Mouse (Mus musculus) liver, adult 2 months (tissue): ENCODE results near the gene Wdr73. TPM values are rescaled to one million over a fixed set of nuclear protein-coding genes. Genes with fewer than 3 reads are reported as not detected.

Experiments used
- DNase-seq: peaks from one replicate; pipeline ENCODE4 v3.0.0-alpha.2; 2011; ENCODE audit warnings: low read depth, low spot score; ENCODE audit errors: extremely low read depth
- H3K27ac ChIP-seq: fragments of 200-500 bp; replicated peaks from 2 replicates; pipeline ENCODE4 v1.5.1; 2012; ENCODE audit warnings: low read depth, mild to moderate bottlenecking, control low read depth, inconsistent platforms, low read length; ENCODE audit not compliant: insufficient read depth
- H3K27me3 ChIP-seq: fragments of 200-500 bp; 2 replicates; pipeline ENCODE4 v1.6.1; 2012; ENCODE audit warnings: mild to moderate bottlenecking, moderate library complexity, low read length, inconsistent platforms; ENCODE audit not compliant: control insufficient read depth, insufficient read depth
- H3K36me3 ChIP-seq: fragments of 200-500 bp; 2 replicates; pipeline ENCODE4 v1.6.1; 2012; ENCODE audit warnings: low read length, inconsistent platforms; ENCODE audit not compliant: control insufficient read depth, insufficient read depth
- H3K4me1 ChIP-seq: fragments of 200-500 bp; 2 replicates; pipeline ENCODE4 v1.6.1; 2011; ENCODE audit warnings: low read length; ENCODE audit not compliant: control insufficient read depth, insufficient read depth
- H3K4me3 ChIP-seq: fragments of 200-500 bp; 2 replicates; pipeline ENCODE4 v1.5.1; 2011; ENCODE audit warnings: low read depth, mild to moderate bottlenecking, control low read depth, low read length, moderate library complexity; ENCODE audit not compliant: insufficient read depth
- H3K79me2 ChIP-seq: fragments of 200-500 bp; 2 replicates; pipeline ENCODE4 v1.6.1; 2012; ENCODE audit warnings: inconsistent platforms, mild to moderate bottlenecking, low read length, moderate library complexity; ENCODE audit not compliant: control insufficient read depth, insufficient read depth
- H3K9ac ChIP-seq: fragments of 200-500 bp; 2 replicates; pipeline ENCODE4 v1.6.1; 2012; ENCODE audit warnings: low read depth, mild to moderate bottlenecking, control low read depth, inconsistent platforms, low read length
- CTCF ChIP-seq: fragments of 200-500 bp; IDR thresholded peaks from 2 replicates; pipeline ENCODE4 v1.5.1; 2011; ENCODE audit warnings: low read depth, low read length, control low read depth
- POLR2A ChIP-seq: fragments of 200-500 bp; IDR thresholded peaks from 2 replicates; pipeline ENCODE4 v1.6.1; 2011; ENCODE audit warnings: low read length, control low read depth; ENCODE audit not compliant: insufficient read depth; ENCODE audit errors: extremely low read depth
- WGBS: fragments of 180-500 bp; shearing (Covaris S2); methylation state at CpG from one replicate; pipeline ENCODE4 v1.1.7; 2018; 5-methylcytosine and 5-hydroxymethylcytosine counted together
- polyA plus RNA-seq: library from polyadenylated mRNA; depleted of rRNA; stranded (reverse); fragments of >200 nt; gene quantifications from 2 replicates; pipeline ENCODE4 v1.2.3, GENCODE M21; 2012
- total RNA-seq: library from RNA; depleted of rRNA; stranded (reverse); fragments of >200 nt; gene quantifications from 2 replicates; pipeline ENCODE4 v1.2.3, GENCODE M21; 2014

The Wdr73 gene
- total and polyA plus RNA-seq, 2 experiments = 11.7 to 13.0 TPM

GRCm38 (mm10) chr7:80893086-80893752 lies 7.8 kb downstream of the Wdr73 start:
- no peak for DNase-seq
- Histone ChIP-seq H3K4me1 (peaks cover 9% of the 10 kb centered on the region), H3K27ac (no peak overlapping the region), H3K9ac (no peak overlapping the region), H3K79me2 (no peaks in the 10 kb centered on the region), H3K4me3 (no peak overlapping the region), H3K27me3 (no peaks in the 10 kb centered on the region), H3K36me3 (peaks cover 12% of the 10 kb centered on the region; the same call in 1 of the 2 replicates)
- WGBS = 94% methylated on average over 15 of the region's 15 CpGs
- TF ChIP-seq CTCF = no peak
- TF ChIP-seq POLR2A = no peak

- Histone ChIP-seq H3K4me1 (no peaks in the 10 kb centered on the region; the same call in 1 of the 2 replicates), H3K9ac (no peak overlapping the region), H3K27me3 (no peaks in the 10 kb centered on the region), H3K27ac (no peak overlapping the region), H3K79me2 (no peaks in the 10 kb centered on the region), H3K4me3 (no peak overlapping the region), H3K36me3 (peaks cover 12% of the 10 kb centered on the region; the same call in 1 of the 2 replicates)
- no peak for DNase-seq
- TF ChIP-seq POLR2A (no peak), CTCF (no peak)
- 71% methylated on average over 13 of the region's 13 CpGs for WGBS
Observed at GRCm38 (mm10) chr7:80889841-80890241, 11.2 kb downstream of the Wdr73 start.

GRCm38 (mm10) chr7:80889021-80889511 lies 12.0 kb downstream of the Wdr73 start:
- no peak overlapping the region for H3K27ac ChIP-seq
- WGBS = 65% methylated on average over 9 of the region's 9 CpGs
- no peaks in the 10 kb centered on the region for H3K27me3 ChIP-seq
- peaks cover 12% of the 10 kb centered on the region; the same call in 1 of the 2 replicates for H3K36me3 ChIP-seq
- DNase-seq = no peak
- H3K9ac ChIP-seq = no peak overlapping the region
- H3K79me2 ChIP-seq = no peaks in the 10 kb centered on the region
- no peak overlapping the region for H3K4me3 ChIP-seq
- no peaks in the 10 kb centered on the region; the same call in 1 of the 2 replicates for H3K4me1 ChIP-seq
- TF ChIP-seq POLR2A = no peak
- no peak for TF ChIP-seq CTCF

- 82% methylated on average over 7 of the region's 7 CpGs for WGBS
- H3K9ac ChIP-seq = no peak overlapping the region
- peaks cover 12% of the 10 kb centered on the region; the same call in 1 of the 2 replicates for H3K36me3 ChIP-seq
- H3K27me3 ChIP-seq = no peaks in the 10 kb centered on the region
- no peak overlapping the region for H3K4me3 ChIP-seq
- H3K4me1 ChIP-seq = no peaks in the 10 kb centered on the region; the same call in 1 of the 2 replicates
- no peak for TF ChIP-seq POLR2A
- TF ChIP-seq CTCF = no peak
- no peak for DNase-seq
- H3K27ac ChIP-seq = no peak overlapping the region
- H3K79me2 ChIP-seq = no peaks in the 10 kb centered on the region
Observed at GRCm38 (mm10) chr7:80888595-80888994, 12.5 kb downstream of the Wdr73 start.

GRCm38 (mm10) chr7:80885666-80886065 lies 15.4 kb downstream of the Wdr73 start:
- TF ChIP-seq CTCF (peak; percentile 40), POLR2A (no peak)
- no peaks in the 10 kb centered on the region; the same call in 1 of the 2 replicates for H3K4me1 ChIP-seq
- WGBS = 35% methylated on average over 1 of the region's 1 CpGs
- no peak overlapping the region for H3K4me3 ChIP-seq
- peak; percentile 20 for DNase-seq
- H3K79me2 ChIP-seq = no peaks in the 10 kb centered on the region
- no peak overlapping the region for H3K9ac ChIP-seq
- no peaks in the 10 kb centered on the region for H3K27me3 ChIP-seq
- H3K36me3 ChIP-seq = no peaks in the 10 kb centered on the region
- H3K27ac ChIP-seq = no peak overlapping the region

- H3K4me1 ChIP-seq = no peaks in the 10 kb centered on the region
- H3K27me3 ChIP-seq = no peaks in the 10 kb centered on the region
- DNase-seq = peak; percentile 100
- peak overlapping the region; percentile 20 for H3K4me3 ChIP-seq
- H3K79me2 ChIP-seq = no peaks in the 10 kb centered on the region
- 5% methylated on average over 14 of the region's 14 CpGs for WGBS
- no peaks in the 10 kb centered on the region for H3K36me3 ChIP-seq
- H3K27ac ChIP-seq = peak overlapping the region; percentile 46
- peak overlapping the region; percentile 30 for H3K9ac ChIP-seq
- TF ChIP-seq CTCF = peak; percentile 69
- no peak for TF ChIP-seq POLR2A
Observed at GRCm38 (mm10) chr7:80882830-80883505, 18.1 kb downstream of the Wdr73 start.
